Mouse (Mus musculus): Measurements from ENCODE around the gene Lif. TPM values are rescaled to one million over a fixed set of nuclear protein-coding genes. Genes with fewer than 3 reads are reported as not detected.

Lif gene
- total RNA-seq, 1 experiment = 7.9 TPM

DNA sequence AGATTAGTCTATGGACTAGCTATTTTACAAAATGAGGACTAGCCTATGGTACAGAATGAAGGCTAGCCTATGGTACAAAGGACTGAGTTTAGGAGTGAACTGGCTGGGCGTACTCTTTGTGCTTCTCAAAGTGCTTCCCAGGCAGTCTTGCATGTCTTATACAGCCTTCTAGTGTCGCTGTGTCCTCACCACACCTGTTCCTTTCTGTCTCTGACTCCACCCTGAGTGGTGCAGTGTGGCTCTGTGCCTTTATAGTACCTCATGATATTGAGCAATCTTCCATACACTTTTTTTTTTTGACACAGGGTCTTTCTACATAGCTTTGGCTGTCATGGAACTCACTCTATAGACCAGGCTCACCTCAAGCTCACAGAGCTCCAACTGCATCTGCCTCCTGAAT is 25.9 kb upstream of the Lif start:
- in situ Hi-C loops (cut with MboI; ENCODE audit: low sequenced_read_pairs in 2 of 2, unreplicated experiment in 2 of 2) = no loop called here
- H3K36me3 ChIP-seq (ENCODE audit: control insufficient read depth, insufficient read depth, low read length, poor library complexity, severe bottlenecking) = no peaks in the 10 kb centered on the region
- H3K4me3 ChIP-seq (ENCODE audit: insufficient read depth in 1 of 2, low read depth in 1 of 2, low read length in 2 of 2, poor library complexity in 1 of 2, severe bottlenecking in 1 of 2) = 0 out of 4 replicates have a peak overlapping the region, but pooled peaks of 1 of the 2 experiments have one; percentile 43
- no peak overlapping the region for H3K27ac ChIP-seq (ENCODE audit: insufficient read depth, low read depth, low read length, poor library complexity, severe bottlenecking)
- H3K4me1 ChIP-seq (ENCODE audit: control insufficient read depth in 2 of 2, insufficient read depth in 2 of 2, low read length in 2 of 2, poor library complexity in 1 of 2) = peaks cover 3 to 7% of the 10 kb centered on the region in 2 experiments; a peak in 2 of 4 replicates
- H3K9ac ChIP-seq (ENCODE audit: insufficient read depth, low read depth, low read length, poor library complexity, severe bottlenecking) = no peak overlapping the region
- DNase-seq (ENCODE audit: low read depth, low spot score) = no peak
- no peaks in the 10 kb centered on the region for H3K9me3 ChIP-seq (ENCODE audit: control insufficient read depth, insufficient read depth, low read depth, low read length)
- TF ChIP-seq MAFK (IDR thresholded peaks at IDR 0.05; ENCODE audit: insufficient read depth, low read depth, low read length) = no peak
- TF ChIP-seq ZC3H11A (IDR thresholded peaks at IDR 0.05; ENCODE audit: borderline replicate concordance, low read depth, low read length) = no peak
- TF ChIP-seq CHD2 (IDR thresholded peaks at IDR 0.05; ENCODE audit: low read depth, low read length) = no peak
- TF ChIP-seq ZNF384 (IDR thresholded peaks at IDR 0.05; ENCODE audit: low read depth, low read length) = no peak
- no peak for TF ChIP-seq HCFC1 (IDR thresholded peaks at IDR 0.05; ENCODE audit: borderline replicate concordance, insufficient read depth, low read length)

DNA sequence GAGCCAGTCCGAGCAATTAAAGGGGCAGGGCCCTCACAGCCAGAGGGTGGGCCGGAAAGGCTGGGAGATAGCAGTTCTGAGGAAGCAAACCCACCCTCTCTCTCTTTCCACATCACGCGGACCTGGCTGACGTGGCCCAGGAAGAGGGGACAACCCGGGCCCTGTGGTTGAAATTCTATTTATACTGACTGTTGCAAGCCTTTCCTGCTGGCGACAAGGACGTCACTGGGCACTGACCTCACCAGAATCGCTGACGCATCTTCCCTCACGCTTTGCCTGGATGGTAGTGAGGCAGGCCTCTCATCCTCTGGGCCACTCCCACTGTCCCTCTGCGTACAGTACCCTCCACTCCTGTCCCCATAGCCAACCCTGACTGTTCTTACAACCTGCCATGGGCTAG is 24.7 kb upstream of the Lif start:
- no peak overlapping the region for H3K9ac ChIP-seq (ENCODE audit: insufficient read depth, low read depth, low read length, poor library complexity, severe bottlenecking)
- no peak for TF ChIP-seq CHD2 (IDR thresholded peaks at IDR 0.05; ENCODE audit: low read depth, low read length)
- H3K27ac ChIP-seq (ENCODE audit: insufficient read depth, low read depth, low read length, poor library complexity, severe bottlenecking) = no peak overlapping the region
- H3K9me3 ChIP-seq (ENCODE audit: control insufficient read depth, insufficient read depth, low read depth, low read length) = no peaks in the 10 kb centered on the region
- in situ Hi-C loops (cut with MboI; ENCODE audit: low sequenced_read_pairs in 2 of 2, unreplicated experiment in 2 of 2) = no loop called here
- no peaks in the 10 kb centered on the region for H3K36me3 ChIP-seq (ENCODE audit: control insufficient read depth, insufficient read depth, low read length, poor library complexity, severe bottlenecking)
- peaks cover 3 to 16% of the 10 kb centered on the region in 2 experiments; a peak in 2 of 4 replicates for H3K4me1 ChIP-seq (ENCODE audit: control insufficient read depth in 2 of 2, insufficient read depth in 2 of 2, low read length in 2 of 2, poor library complexity in 1 of 2)
- no peak overlapping the region for H3K4me3 ChIP-seq (ENCODE audit: insufficient read depth in 1 of 2, low read depth in 1 of 2, low read length in 2 of 2, poor library complexity in 1 of 2, severe bottlenecking in 1 of 2)
- no peak for DNase-seq (ENCODE audit: low read depth, low spot score)

DNA sequence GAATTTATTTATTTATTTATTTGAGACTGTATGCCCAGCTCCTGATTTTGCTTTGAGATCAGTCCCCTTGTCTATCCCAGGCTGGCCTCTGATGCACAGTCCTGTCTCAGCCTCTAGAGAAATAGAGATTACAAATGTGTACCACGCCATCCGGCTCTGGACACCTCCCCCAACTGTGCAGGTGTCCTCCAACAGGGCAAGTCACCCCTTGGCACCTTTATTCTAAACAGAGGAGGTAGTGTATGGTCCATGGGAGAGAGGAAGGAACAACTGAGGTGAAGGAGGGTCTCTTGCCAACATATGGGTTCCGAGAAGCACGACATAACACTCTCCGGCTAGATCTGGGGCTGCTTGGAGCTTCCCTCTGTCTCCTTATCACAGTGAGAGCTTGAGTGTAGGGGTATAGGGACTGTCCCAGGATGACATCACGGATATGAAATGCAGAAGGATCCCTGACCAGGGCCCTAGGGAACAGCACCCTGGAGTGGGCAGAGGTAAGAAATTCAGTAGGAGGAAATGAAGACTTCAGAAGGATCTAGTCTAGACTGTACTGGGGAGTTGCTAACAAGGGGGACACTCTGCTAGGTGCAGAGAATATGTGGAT is 22.2 kb upstream of the Lif start:
- Histone ChIP-seq H3K36me3 (ENCODE audit: control insufficient read depth, insufficient read depth, low read length, poor library complexity, severe bottlenecking) (no peaks in the 10 kb centered on the region), H3K9me3 (ENCODE audit: control insufficient read depth, insufficient read depth, low read depth, low read length) (no peaks in the 10 kb centered on the region), H3K27ac (ENCODE audit: insufficient read depth, low read depth, low read length, poor library complexity, severe bottlenecking) (no peak overlapping the region), H3K4me1 (ENCODE audit: control insufficient read depth in 2 of 2, insufficient read depth in 2 of 2, low read length in 2 of 2, poor library complexity in 1 of 2) (peaks cover 2 to 23% of the 10 kb centered on the region in 2 experiments; a peak in 2 of 4 replicates), H3K4me3 (ENCODE audit: insufficient read depth in 1 of 2, low read depth in 1 of 2, low read length in 2 of 2, poor library complexity in 1 of 2, severe bottlenecking in 1 of 2) (no peak overlapping the region), H3K9ac (ENCODE audit: insufficient read depth, low read depth, low read length, poor library complexity, severe bottlenecking) (no peak overlapping the region)
- no peak for TF ChIP-seq HCFC1 (IDR thresholded peaks at IDR 0.05; ENCODE audit: borderline replicate concordance, insufficient read depth, low read length)
- no peak for TF ChIP-seq ZC3H11A (IDR thresholded peaks at IDR 0.05; ENCODE audit: borderline replicate concordance, low read depth, low read length)
- no peak for TF ChIP-seq ZNF384 (IDR thresholded peaks at IDR 0.05; ENCODE audit: low read depth, low read length)
- no peak for TF ChIP-seq MAFK (IDR thresholded peaks at IDR 0.05; ENCODE audit: insufficient read depth, low read depth, low read length)
- no peak for TF ChIP-seq CHD2 (IDR thresholded peaks at IDR 0.05; ENCODE audit: low read depth, low read length)
- in situ Hi-C loops (cut with MboI; ENCODE audit: low sequenced_read_pairs in 2 of 2, unreplicated experiment in 2 of 2) = no loop called here
- no peak for DNase-seq (ENCODE audit: low read depth, low spot score)

DNA sequence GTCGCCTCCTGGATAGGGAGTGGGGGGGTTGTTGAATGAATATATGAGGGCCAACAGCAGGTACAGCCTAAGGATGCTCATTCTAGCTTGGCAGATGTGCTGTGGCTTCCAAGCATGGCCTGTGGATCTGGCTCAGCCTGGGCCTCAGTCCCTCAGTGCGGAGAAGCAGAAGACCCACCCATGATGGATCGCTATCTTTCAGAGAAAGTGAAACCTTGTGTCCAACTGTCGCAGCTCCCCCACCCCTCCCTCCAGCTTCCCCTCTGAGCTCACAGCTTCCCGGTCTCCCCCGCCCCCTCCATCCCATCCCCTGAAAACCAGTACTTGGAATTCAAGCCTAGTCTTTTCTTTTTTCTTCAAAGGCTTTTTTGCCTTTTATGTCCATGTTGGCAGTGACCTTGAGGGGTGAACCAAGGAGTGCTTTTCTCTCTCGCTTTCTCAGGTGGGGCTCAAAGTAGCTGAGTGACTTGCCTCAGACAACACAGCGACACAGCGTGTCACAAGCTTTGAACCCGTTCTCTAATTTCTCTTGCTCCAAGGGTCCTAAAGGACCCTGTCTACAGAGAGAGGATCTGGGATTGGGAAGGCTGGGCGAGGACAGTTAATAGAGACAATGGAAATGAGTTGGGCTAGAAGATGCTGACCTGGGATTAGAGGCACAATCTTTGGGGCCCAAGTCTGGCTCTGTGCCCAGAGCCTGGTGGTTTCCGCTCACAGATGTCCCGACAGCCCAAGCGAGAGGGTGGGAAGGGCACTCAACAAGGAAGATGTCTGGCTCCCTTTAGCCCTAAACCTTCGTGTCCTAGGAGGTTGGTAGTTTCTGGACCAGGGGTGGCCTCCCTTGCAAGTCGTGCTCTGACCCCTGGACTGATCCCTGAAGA is 21.5 kb upstream of the Lif start, which contains the start of gene Osm:
Osm (plus strand) TSS at position 756 of the 881 bp plus-strand sequence.
- no peak for DNase-seq (ENCODE audit: low read depth, low spot score)
- no peak within 1 kb of the TSS for H3K27ac ChIP-seq (ENCODE audit: insufficient read depth, low read depth, low read length, poor library complexity, severe bottlenecking)
- H3K9ac ChIP-seq (ENCODE audit: insufficient read depth, low read depth, low read length, poor library complexity, severe bottlenecking) = no peak within 1 kb of the TSS
- H3K36me3 ChIP-seq (ENCODE audit: control insufficient read depth, insufficient read depth, low read length, poor library complexity, severe bottlenecking) = no peaks in the 10 kb centered on the region
- peaks cover 2 to 27% of the 10 kb centered on the region in 2 experiments; a peak in 2 of 4 replicates for H3K4me1 ChIP-seq (ENCODE audit: control insufficient read depth in 2 of 2, insufficient read depth in 2 of 2, low read length in 2 of 2, poor library complexity in 1 of 2)
- TF ChIP-seq ZNF384 (IDR thresholded peaks at IDR 0.05; ENCODE audit: low read depth, low read length) (no peak), MAFK (IDR thresholded peaks at IDR 0.05; ENCODE audit: insufficient read depth, low read depth, low read length) (no peak), HCFC1 (IDR thresholded peaks at IDR 0.05; ENCODE audit: borderline replicate concordance, insufficient read depth, low read length) (no peak), ZC3H11A (IDR thresholded peaks at IDR 0.05; ENCODE audit: borderline replicate concordance, low read depth, low read length) (no peak), CHD2 (IDR thresholded peaks at IDR 0.05; ENCODE audit: low read depth, low read length) (no peak)
- in situ Hi-C loops (cut with MboI; ENCODE audit: low sequenced_read_pairs in 2 of 2, unreplicated experiment in 2 of 2) = no loop called here
- peak within 1 kb of the TSS in 1 of 2 experiments; percentile 10; a peak in 1 of 4 replicates for H3K4me3 ChIP-seq (ENCODE audit: insufficient read depth in 1 of 2, low read depth in 1 of 2, low read length in 2 of 2, poor library complexity in 1 of 2, severe bottlenecking in 1 of 2)
- no peaks in the 10 kb centered on the region for H3K9me3 ChIP-seq (ENCODE audit: control insufficient read depth, insufficient read depth, low read depth, low read length)

Measured in ES-E14 (cell line).